Comparison of ENCODE assay signal across 18 mouse cellular contexts in the genomic region with DNA sequence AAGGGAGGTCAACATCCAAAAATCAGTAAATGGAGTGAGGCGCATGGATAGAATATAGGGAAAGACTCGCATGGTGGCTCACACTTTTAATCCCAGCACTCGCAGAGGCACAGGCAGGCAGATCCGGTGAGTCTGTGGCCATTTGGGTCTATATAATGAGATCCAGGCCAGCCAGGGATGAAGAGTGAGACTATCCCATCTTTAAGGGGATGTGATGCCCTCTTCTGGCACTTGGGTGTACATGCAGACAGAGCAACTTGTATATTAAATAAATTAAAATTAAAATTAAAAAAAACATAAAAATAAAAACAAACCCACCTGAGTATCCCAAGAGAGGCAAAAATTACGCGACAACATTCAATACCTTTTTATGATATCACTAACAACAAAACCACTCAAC. TPM values are rescaled to one million over a fixed set of nuclear protein-coding genes. Genes with fewer than 3 reads are reported as not detected.
DNase-seq lines count a peak whose midpoint lies in the region; ATAC-seq and TF ChIP-seq lines count a peak whose summit lies in the region.
"Had no signal": no experiment of that assay in that cellular context is flagged by ENCODE, and none has a peak within 500 bp of the region (broad histone marks: within the 10 kb centered on the region; RNA-seq: fewer than 3 reads in every experiment).

No protein-coding gene starts in this region.

- no peak overlapping the region for H3K9ac ChIP-seq in intestine, postnatal 0 days (ENCODE audit: low read depth, low read length)
- no peak overlapping the region for H3K9ac ChIP-seq in intestine, embryonic 16.5 days (ENCODE audit: low read depth, low read length)
- no peak overlapping the region for H3K9ac ChIP-seq in hindbrain, embryonic 13.5 days
- H3K9ac ChIP-seq: embryonic facial prominence, embryonic 15.5 days; forebrain, embryonic 15.5 days; lung, embryonic 15.5 days; midbrain, embryonic 12.5 days had no signal

- DNase-seq in adrenal gland, postnatal 14 days: peak; percentile 27
- no peak for DNase-seq in adrenal gland, adult 8-10 months
- peak; percentile 29 for DNase-seq in 416B (ENCODE audit: low read depth)
- DNase-seq in embryo, embryonic 10.5 days (ENCODE audit: low spot score): peak; percentile 32
- DNase-seq in kidney, adult 18-20 months: no peak
- DNase-seq: kidney, postnatal 25 days; layer of hippocampus, postnatal 36 days had no signal

- 75% methylated on average over 6 of the region's 6 CpGs for WGBS in intestine, postnatal 0 days
- WGBS in intestine, embryonic 16.5 days: 73% methylated on average over 6 of the region's 6 CpGs
- WGBS in hindbrain, embryonic 13.5 days: 74% methylated on average over 6 of the region's 6 CpGs

- H3K4me3 ChIP-seq in intestine, postnatal 0 days (ENCODE audit: low read depth, low read length): no peak overlapping the region
- H3K4me3 ChIP-seq in intestine, embryonic 16.5 days (ENCODE audit: low read length): no peak overlapping the region
- no peak overlapping the region for H3K4me3 ChIP-seq in hindbrain, embryonic 13.5 days
- H3K4me3 ChIP-seq: embryonic facial prominence, embryonic 15.5 days; forebrain, embryonic 15.5 days; lung, embryonic 15.5 days; midbrain, embryonic 12.5 days had no signal

- H3K27me3 ChIP-seq in intestine, postnatal 0 days (replicated peaks; ENCODE audit: control insufficient read depth, insufficient read depth, low read length): peaks cover 4% of the 10 kb centered on the region; the same call in 1 of the 2 replicates
- no peaks in the 10 kb centered on the region for H3K27me3 ChIP-seq in intestine, embryonic 16.5 days (replicated peaks; ENCODE audit: control insufficient read depth, insufficient read depth, low read length)
- peaks cover 12% of the 10 kb centered on the region; the same call in 1 of the 2 replicates for H3K27me3 ChIP-seq in hindbrain, embryonic 13.5 days
- H3K27me3 ChIP-seq: forebrain, embryonic 15.5 days; lung, embryonic 15.5 days; midbrain, embryonic 12.5 days had no signal

- no peaks in the 10 kb centered on the region for H3K9me3 ChIP-seq in intestine, postnatal 0 days (ENCODE audit: control insufficient read depth)
- no peaks in the 10 kb centered on the region; the same call in 1 of the 2 replicates for H3K9me3 ChIP-seq in intestine, embryonic 16.5 days (ENCODE audit: control insufficient read depth, low read length)
- no peaks in the 10 kb centered on the region for H3K9me3 ChIP-seq in hindbrain, embryonic 13.5 days
- H3K9me3 ChIP-seq: embryonic facial prominence, embryonic 15.5 days; forebrain, embryonic 15.5 days; lung, embryonic 15.5 days; midbrain, embryonic 12.5 days had no signal

- ATAC-seq in intestine, postnatal 0 days: no peak
- no peak for ATAC-seq in intestine, embryonic 16.5 days
- ATAC-seq in hindbrain, embryonic 13.5 days (ENCODE audit: low FRiP score): no peak
- ATAC-seq: forebrain, embryonic 15.5 days; inflammation-experienced regulatory T-cells, adult 6 months had no signal

- TF ChIP-seq CTCF in intestine, postnatal 0 days (IDR thresholded peaks at IDR 0.05; ENCODE audit: low read depth): peak; percentile 46

- H3K4me2 ChIP-seq in intestine, postnatal 0 days (replicated peaks; ENCODE audit: low read depth): no peak overlapping the region
- no peak overlapping the region for H3K4me2 ChIP-seq in intestine, embryonic 16.5 days (ENCODE audit: low read depth, low read length)
- no peak overlapping the region for H3K4me2 ChIP-seq in hindbrain, embryonic 13.5 days
- H3K4me2 ChIP-seq: embryonic facial prominence, embryonic 15.5 days; forebrain, embryonic 15.5 days; lung, embryonic 15.5 days; midbrain, embryonic 12.5 days had no signal

- H3K36me3 ChIP-seq in intestine, postnatal 0 days (ENCODE audit: control insufficient read depth, insufficient read depth): no peaks in the 10 kb centered on the region
- no peaks in the 10 kb centered on the region for H3K36me3 ChIP-seq in intestine, embryonic 16.5 days (ENCODE audit: control insufficient read depth, insufficient read depth, low read length)
- H3K36me3 ChIP-seq in hindbrain, embryonic 13.5 days: no peaks in the 10 kb centered on the region
- H3K36me3 ChIP-seq: embryonic facial prominence, embryonic 15.5 days; forebrain, embryonic 15.5 days; lung, embryonic 15.5 days; midbrain, embryonic 12.5 days had no signal

- H3K27ac ChIP-seq in intestine, postnatal 0 days (ENCODE audit: low read depth, low read length): no peak overlapping the region
- no peak overlapping the region for H3K27ac ChIP-seq in intestine, embryonic 16.5 days (ENCODE audit: low read length)
- H3K27ac ChIP-seq in hindbrain, embryonic 13.5 days: no peak overlapping the region
- H3K27ac ChIP-seq: embryonic facial prominence, embryonic 15.5 days; forebrain, embryonic 15.5 days; lung, embryonic 15.5 days; midbrain, embryonic 12.5 days had no signal

- no peaks in the 10 kb centered on the region for H3K4me1 ChIP-seq in intestine, postnatal 0 days (replicated peaks; ENCODE audit: control insufficient read depth, insufficient read depth, low read length)
- no peaks in the 10 kb centered on the region for H3K4me1 ChIP-seq in intestine, embryonic 16.5 days (ENCODE audit: control insufficient read depth, insufficient read depth, low read length)
- peaks cover 14% of the 10 kb centered on the region for H3K4me1 ChIP-seq in hindbrain, embryonic 13.5 days (replicated peaks)
- H3K4me1 ChIP-seq: embryonic facial prominence, embryonic 15.5 days; forebrain, embryonic 15.5 days; lung, embryonic 15.5 days had no signal

RNA-seq across cellular contexts. Expression of a gene that starts 20.4 kb away (rescaled TPM):
- 0.48 and 0.53 TPM in 2 replicates for total RNA-seq in adrenal gland, postnatal 14 days (2021)
- total RNA-seq in adrenal gland, adult 8-10 months (2022): 1 to 10 TPM in 2 of 4 experiments, under 1 TPM in 2; 0.35 to 1.3 (median 0.99) TPM
- 0.08 and 0.14 TPM in 2 replicates for polyA plus RNA-seq in intestine, postnatal 0 days (2015; fragmentation: Nextera tagmentation; extraction: Ambion mirVana)
- polyA plus RNA-seq in intestine, embryonic 16.5 days (2015; fragmentation: Nextera tagmentation; extraction: Ambion mirVana): 0.02 TPM in 2 replicates
- polyA plus RNA-seq in hindbrain, embryonic 13.5 days (2015; fragmentation: Nextera tagmentation; extraction: Ambion mirVana): 1.2 and 2.0 TPM in 2 replicates
- polyA plus RNA-seq: inflammation-experienced regulatory T-cells, adult 6 months had no signal

RNA-seq across cellular contexts. Expression of a gene that starts 23.5 kb away (rescaled TPM):
- not detected in 2 replicates for total RNA-seq in adrenal gland, postnatal 14 days (2021)
- under 1 TPM in 1 of 4 experiments, not detected in 3; 0.10 TPM for total RNA-seq in adrenal gland, adult 8-10 months (2022)
- 0.17 and 0.20 TPM in 2 replicates for polyA plus RNA-seq in intestine, postnatal 0 days (2015; fragmentation: Nextera tagmentation; extraction: Ambion mirVana)
- 0.06 TPM in 1 of 2 replicates, not detected in the other for polyA plus RNA-seq in intestine, embryonic 16.5 days (2015; fragmentation: Nextera tagmentation; extraction: Ambion mirVana)
- 0.05 TPM in 1 of 2 replicates, not detected in the other for polyA plus RNA-seq in hindbrain, embryonic 13.5 days (2015; fragmentation: Nextera tagmentation; extraction: Ambion mirVana)
- total RNA-seq: heart, postnatal 10 days; layer of hippocampus, postnatal 36 days had no signal
- polyA plus RNA-seq: forebrain, embryonic 15.5 days; inflammation-experienced regulatory T-cells, adult 6 months; lung, embryonic 15.5 days; midbrain, embryonic 12.5 days; small intestine, adult 2 months had no signal

RNA-seq across cellular contexts. Expression of a gene that starts 48.4 kb away (rescaled TPM):
- 0.23 TPM in 1 of 2 replicates, not detected in the other for total RNA-seq in adrenal gland, postnatal 14 days (2021)
- total RNA-seq in adrenal gland, adult 8-10 months (2022): not detected
- polyA plus RNA-seq in intestine, postnatal 0 days (2015; fragmentation: Nextera tagmentation; extraction: Ambion mirVana): 1.8 and 2.8 TPM in 2 replicates
- polyA plus RNA-seq in intestine, embryonic 16.5 days (2015; fragmentation: Nextera tagmentation; extraction: Ambion mirVana): 0.64 and 0.70 TPM in 2 replicates
- not detected in 2 replicates for polyA plus RNA-seq in hindbrain, embryonic 13.5 days (2015; fragmentation: Nextera tagmentation; extraction: Ambion mirVana)
- total RNA-seq: adrenal gland, adult 18-20 months; heart, postnatal 10 days; layer of hippocampus, postnatal 36 days had no signal
- polyA plus RNA-seq: forebrain, embryonic 15.5 days had no signal

Comparison
In these comparisons a context has a peak if more than half of its experiments do, and no peak if none do; other contexts are left out.
1. DNase-seq: peak in adrenal gland, postnatal 14 days (single experiment), 416B (single experiment) and embryo, embryonic 10.5 days (single experiment); none in adrenal gland, adult 8-10 months (single experiment) and kidney, adult 18-20 months (single experiment).